Mouse (Mus musculus): Measurements from ENCODE around the gene Tsr3.
"Not testable (repeated sequence)": the region's sequence is repeated elsewhere in the genome, so short reads cannot be mapped to it uniquely, and the experiment has no call there.

Tsr3 gene

GRCm38 (mm10) chr17:25239695-25240636 is at the start of gene Tsr3, which contains the start of gene Gnptg:
Gene Tsr3 (plus strand): TSS chr17:25240170.
Gene Gnptg (minus strand): TSS chr17:25240124.
- peak; percentile 94 for DNase-seq (ENCODE audit: low read depth, low spot score)

GRCm38 (mm10) chr17:25202401-25202800 is 37.6 kb upstream of the Tsr3 start:
- no peak for DNase-seq (ENCODE audit: low read depth, low spot score)

GRCm38 (mm10) chr17:25210006-25210405 is 30.0 kb upstream of the Tsr3 start:
- no peak for DNase-seq (ENCODE audit: low read depth, low spot score)

- no peak for DNase-seq (ENCODE audit: low read depth, low spot score)
These were observed 29.1 kb upstream of the Tsr3 start for GRCm38 (mm10) chr17:25210680-25211466.

- no peak for DNase-seq (ENCODE audit: low read depth, low spot score)
These were observed 28.3 kb upstream of the Tsr3 start for GRCm38 (mm10) chr17:25211705-25212104.

DNA sequence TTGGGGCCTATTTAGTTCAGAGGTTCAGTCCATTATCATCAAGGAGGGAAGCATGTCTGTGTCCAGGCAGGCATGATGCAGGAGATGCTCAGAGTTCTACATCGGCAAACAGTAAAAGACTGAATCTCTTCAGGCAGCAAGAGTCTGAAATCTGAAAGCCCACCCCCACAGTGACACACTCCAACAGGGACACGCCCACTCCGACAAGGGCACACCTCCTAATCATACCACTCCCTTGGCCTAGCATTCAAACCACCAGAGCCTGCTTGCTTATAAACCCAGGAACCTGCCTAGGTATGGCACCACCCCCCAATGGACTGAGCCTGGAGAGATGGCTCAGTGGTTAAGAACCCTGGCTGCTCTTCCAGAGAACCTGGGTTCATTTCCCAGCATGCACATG is 24.5 kb upstream of the Tsr3 start:
- DNase-seq (ENCODE audit: low read depth, low spot score) = no peak

- no peak for DNase-seq (ENCODE audit: low read depth, low spot score)
These were observed 21.0 kb upstream of the Tsr3 start for GRCm38 (mm10) chr17:25218967-25219366.

DNA sequence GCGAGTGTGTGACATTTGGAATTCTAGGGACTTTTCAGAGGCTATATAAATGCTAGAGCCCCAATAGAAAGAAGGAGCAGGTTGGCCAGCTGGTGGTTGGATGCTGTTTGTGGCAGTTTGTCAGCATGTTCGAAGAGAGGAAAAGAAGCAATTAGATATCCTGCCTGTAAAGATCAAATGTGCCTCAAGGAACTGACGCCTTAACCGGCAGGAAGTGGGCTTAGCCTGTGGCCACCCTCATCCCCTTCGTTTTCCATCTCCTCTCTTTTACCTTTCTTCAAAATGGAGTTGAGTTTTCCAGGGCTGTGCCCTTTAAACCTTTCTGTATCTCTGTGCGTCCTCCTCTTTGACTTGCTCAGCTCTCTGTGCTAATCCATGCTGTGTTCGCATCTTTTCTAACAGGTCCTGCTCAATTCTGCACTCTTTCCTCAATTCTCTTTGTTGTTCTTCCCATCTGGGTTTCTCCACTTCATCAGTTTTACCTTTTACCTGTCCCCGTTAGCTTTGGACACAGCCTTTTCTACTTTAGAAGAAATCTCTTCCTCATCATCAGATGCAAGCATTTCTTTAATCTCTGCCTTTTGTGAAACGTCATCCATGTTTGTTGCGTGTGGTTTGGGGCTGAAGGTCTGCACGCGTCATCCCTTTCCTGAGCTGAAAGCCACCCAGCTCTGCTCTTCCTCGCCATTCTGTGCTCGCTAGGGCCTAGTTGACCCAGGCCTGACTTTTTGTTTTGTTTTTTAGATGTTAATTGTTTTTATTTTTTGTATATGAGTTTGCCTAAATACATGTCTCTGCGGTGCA is 20.3 kb upstream of the Tsr3 start:
- peak; percentile 79 for DNase-seq (ENCODE audit: low read depth, low spot score)

DNA sequence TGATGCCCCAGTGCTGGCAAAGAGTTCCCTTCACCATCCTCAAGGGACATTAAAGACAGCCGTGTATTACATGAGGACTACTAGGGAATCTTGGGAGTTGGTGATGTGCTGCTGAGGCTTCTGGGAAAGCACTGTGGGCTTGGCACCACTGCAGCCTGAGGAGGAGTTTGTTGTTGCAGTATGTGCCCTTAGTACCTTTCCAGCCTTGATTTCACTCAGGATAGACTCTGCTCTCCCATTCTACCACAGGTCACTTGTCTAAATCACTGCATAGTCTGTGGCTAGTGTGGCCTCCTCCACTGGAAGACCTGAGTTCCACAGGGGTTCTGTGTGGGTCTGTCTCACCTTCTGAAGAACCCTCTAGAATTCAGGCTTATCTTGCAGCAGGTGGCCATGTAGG is 19.2 kb upstream of the Tsr3 start:
- no peak for DNase-seq (ENCODE audit: low read depth, low spot score)

DNA sequence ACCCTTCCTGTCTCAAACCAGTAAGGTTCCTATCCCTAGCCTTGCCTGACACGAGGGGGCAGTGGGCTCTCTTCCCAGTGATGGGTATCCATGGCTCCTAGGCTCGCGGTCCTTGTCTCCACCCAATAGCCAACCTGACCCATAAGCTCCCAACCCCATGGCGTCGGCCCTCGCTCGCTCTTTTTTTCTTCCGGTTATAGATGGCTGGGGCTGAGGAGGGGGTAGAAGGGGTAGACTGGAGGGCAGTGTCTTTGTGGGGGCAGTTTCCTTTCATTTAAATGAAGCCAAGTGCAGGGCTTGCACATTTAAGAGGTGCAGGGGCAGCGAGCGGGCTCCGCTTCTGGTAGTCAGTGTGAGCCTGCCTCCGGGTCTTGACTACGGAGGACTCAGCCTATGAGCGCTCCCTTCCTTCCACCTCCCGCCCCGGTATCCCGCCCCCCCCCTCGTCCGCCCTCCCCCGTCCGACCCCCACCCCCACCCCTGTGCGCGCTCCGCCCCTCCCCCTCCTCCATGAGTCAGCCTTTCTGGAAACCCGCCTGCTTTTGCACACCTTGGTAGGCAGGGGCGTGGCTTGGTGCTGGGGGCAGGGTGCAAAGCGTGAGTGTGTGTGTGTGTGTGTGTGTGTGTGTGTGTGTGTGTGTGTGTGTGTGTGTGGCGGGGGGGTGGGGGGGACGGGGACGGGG is 18.0 kb upstream of the Tsr3 start:
- DNase-seq (ENCODE audit: low read depth, low spot score) = peak; percentile 88

DNA sequence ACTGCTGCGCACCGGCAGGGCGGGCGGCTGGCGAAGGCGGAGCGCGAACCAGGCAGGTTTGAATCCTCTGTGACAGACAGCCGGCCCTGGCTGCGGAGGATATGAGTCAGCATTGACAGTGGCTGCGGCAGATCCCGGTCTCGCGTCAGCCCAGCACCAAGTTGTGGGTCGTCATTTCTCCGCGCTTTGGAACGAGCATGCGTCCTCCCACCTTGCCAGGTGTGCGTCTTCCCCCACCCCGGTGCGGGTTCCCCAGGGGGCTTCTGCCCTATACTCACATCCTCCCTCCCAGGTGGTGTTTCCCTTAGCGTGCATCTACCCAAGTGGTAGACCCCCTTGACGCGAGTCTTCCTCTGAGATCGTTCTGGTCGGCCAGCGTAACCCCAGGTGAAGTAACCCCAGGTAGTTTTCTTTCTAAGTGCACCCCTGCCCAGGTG is 17.4 kb upstream of the Tsr3 start:
- DNase-seq (ENCODE audit: low read depth, low spot score) = peak; percentile 76

- DNase-seq (ENCODE audit: low read depth, low spot score) = peak; percentile 63
These were observed 16.9 kb upstream of the Tsr3 start for GRCm38 (mm10) chr17:25222951-25223601.

DNA sequence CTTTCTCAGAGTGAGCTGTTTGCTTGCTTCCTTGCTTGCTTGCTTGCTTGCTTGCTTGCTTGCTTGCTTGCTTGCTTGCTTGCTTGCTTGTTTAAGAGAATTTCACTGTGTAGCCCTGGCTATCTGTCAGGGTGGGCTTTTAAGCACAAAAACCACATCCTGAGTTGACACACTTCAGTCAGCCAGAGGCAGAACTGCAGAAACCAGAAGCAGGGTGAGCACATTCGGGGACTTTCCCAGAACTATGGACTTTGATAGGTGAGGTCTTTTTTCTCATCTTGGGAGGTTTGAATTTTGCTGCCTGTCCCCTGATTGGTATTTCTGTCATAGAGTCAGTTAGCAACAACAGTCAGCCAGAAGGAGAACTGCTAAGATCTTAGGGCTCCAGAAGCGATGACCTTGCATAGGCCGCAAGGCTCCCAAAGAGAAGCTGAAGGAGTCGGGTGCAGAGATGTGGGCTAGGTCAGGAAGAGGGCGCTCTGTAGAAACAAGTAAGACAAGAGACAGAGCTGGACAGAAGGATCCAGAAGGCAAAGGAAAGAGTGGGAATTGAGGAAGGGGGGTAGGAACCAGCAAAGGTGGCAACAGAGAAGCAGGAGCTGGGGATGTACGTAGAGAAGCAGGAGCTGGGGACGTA is 15.3 kb upstream of the Tsr3 start:
- DNase-seq (ENCODE audit: low read depth, low spot score) = peak; percentile 89

- no peak for DNase-seq (ENCODE audit: low read depth, low spot score)
These were observed 14.3 kb upstream of the Tsr3 start for GRCm38 (mm10) chr17:25225659-25226058.

DNA sequence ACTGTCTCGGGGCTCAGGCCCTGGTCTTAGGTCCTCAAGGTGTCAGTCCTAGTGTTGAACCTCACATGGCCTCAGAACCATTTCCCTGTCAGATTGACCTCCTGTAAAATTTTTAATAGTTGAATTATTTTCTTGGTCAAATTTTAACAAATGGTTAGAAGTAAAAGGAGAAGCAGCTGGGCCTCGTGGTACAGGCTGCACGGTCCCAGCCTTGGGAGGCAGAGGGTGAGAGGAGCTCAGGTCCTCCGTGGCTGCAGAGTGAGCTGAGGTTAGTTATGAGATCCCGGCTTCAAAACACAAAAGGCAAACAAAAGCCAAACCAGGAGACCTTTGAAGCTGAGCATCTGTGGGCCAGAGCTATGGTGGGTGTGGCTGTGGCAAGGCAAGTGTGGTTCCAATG is 12.0 kb upstream of the Tsr3 start:
- no peak for DNase-seq (ENCODE audit: low read depth, low spot score)

- not testable (repeated sequence) for DNase-seq (ENCODE audit: low read depth, low spot score)
These were observed 9.8 kb upstream of the Tsr3 start for GRCm38 (mm10) chr17:25230014-25230655.

DNA sequence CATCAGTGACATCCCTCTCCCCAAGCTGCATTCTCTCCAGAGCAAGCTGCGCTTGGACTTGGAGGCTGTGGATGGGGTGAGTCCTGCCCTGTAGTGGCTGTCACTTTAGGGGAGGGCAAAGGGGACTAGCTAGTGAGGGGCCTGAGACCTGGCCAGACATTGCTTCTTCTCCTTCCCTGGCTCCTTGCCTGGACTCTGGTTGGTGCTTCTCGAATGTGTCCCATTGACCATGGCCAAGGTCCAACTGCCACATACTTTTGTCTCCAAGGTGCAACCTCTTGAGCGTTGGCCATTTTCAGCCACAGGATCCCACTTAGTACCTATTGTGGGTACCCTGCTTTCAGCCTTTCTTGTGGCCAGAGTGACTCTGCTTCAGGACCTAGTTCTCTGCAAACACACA is 9.3 kb upstream of the Tsr3 start:
- DNase-seq (ENCODE audit: low read depth, low spot score) = no peak

DNA sequence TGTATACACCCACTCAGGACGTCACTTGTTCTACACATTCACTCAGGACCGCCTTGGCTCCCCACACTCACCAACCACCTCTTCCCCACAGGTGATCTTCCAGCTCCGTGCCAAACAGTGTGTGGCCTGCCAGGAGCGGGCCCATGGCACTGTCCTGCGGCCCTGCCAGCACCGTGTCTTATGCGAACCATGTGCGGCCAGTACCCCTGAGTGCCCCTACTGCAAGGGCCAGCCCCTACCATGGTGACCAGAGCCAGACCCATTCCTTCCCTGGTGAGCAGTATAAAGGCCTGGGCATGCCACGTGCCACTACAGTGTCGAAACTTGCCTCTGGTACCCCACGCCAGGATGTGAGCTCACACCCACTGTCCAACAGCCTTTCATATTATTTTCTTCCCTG is 8.3 kb upstream of the Tsr3 start:
- not testable (repeated sequence) for DNase-seq (ENCODE audit: low read depth, low spot score)

DNA sequence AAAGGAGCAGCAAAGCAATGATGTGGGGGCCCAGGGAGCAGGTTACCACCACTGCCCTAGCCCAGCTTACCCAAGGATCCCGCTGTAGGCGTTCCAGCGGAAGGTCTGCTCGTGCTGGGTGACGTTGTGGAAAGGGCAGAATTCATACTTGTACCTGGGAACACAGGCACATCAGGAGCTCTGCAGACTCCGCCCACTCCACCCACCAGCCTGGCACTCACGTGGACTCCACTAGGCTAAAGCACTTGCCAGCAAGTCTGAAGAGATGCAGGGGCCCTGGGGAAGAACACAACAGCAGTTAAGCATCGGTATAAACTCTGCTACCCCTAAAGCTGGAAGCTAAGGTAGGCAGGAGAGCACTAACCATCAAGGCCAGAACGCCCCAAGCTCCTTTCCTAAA is 4.3 kb upstream of the Tsr3 start:
- no peak for DNase-seq (ENCODE audit: low read depth, low spot score)

Measured in CD4-positive helper T cell, adult 2 months (primary cell).